ENCODE assay signal across 8 mouse cellular contexts in the genomic region with DNA sequence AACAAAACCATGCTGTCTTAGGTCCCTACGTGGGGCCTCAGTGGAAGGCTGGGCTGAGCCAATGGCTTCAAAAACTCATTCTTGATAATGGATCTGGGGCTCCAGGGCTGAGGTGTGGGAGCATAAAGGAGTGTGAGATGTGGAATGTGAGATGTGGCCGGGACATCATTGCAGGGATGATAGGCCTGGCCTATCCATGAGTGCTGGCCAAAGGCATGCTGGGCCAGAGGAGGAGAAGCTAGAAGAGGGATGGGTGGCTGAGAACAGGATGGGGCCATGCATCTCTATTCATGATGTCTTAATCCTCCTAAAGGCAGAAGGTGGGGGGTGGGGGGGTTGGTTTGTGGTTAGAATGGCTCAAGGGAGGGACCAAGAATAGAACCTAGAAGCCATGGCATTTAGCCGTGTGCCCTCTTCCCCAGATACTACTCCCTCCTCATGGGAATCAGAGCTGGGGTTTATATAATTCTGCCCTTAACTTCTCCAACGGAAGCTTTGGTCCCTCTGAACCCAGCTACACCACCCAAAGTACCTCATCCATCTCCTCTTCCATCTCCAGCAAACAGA. TPM values are rescaled to one million over a fixed set of nuclear protein-coding genes. Genes with fewer than 3 reads are reported as not detected.
DNase-seq lines count a peak whose midpoint lies in the region; ATAC-seq and TF ChIP-seq lines count a peak whose summit lies in the region.

No protein-coding gene starts in this region.

- TF ChIP-seq CTCF in cortical plate, adult 2 months (IDR thresholded peaks at IDR 0.05; ENCODE audit: extremely low read depth, insufficient read depth, low read length), result no peak
- TF ChIP-seq CTCF in hindbrain, postnatal 0 days (IDR thresholded peaks at IDR 0.05; ENCODE audit: low read depth), result no peak

- ATAC-seq in kidney, embryonic 16.5 days (ENCODE audit: low FRiP score, low TSS enrichment), result no peak
- ATAC-seq in hindbrain, postnatal 0 days, result no peak

- TF ChIP-seq POLR2A in cortical plate, adult 2 months (IDR thresholded peaks at IDR 0.05; ENCODE audit: extremely low read depth, insufficient read depth, low read length), result no peak
- TF ChIP-seq POLR2A in myocyte (IDR thresholded peaks at IDR 0.05; ENCODE audit: insufficient read length, low read depth), result peak; percentile 47

- H3K9me3 ChIP-seq in kidney, embryonic 16.5 days (ENCODE audit: low read length), result no peaks in the 10 kb centered on the region
- H3K9me3 ChIP-seq in hindbrain, postnatal 0 days (ENCODE audit: low read length), result no peaks in the 10 kb centered on the region

- peak overlapping the region; percentile 84 for H3K4me2 ChIP-seq in kidney, embryonic 16.5 days (replicated peaks; ENCODE audit: low read depth, low read length)
- peak overlapping the region; percentile 94 for H3K4me2 ChIP-seq in hindbrain, postnatal 0 days (ENCODE audit: low read depth, low read length)
- H3K4me2 ChIP-seq in myocyte (ENCODE audit: low read depth), result peak overlapping the region; percentile 89

- H3K4me3 ChIP-seq in kidney, embryonic 16.5 days (ENCODE audit: low read length), result peak overlapping the region; percentile 74
- peak overlapping the region; percentile 62 for H3K4me3 ChIP-seq in cortical plate, adult 2 months (ENCODE audit: insufficient read depth, low read length)
- H3K4me3 ChIP-seq in hindbrain, postnatal 0 days (ENCODE audit: low read length), result peak overlapping the region; percentile 56
- H3K4me3 ChIP-seq in myocyte, result peak overlapping the region; percentile 100

- H3K79me2 ChIP-seq in myocyte (ENCODE audit: control insufficient read depth, insufficient read depth), result peaks cover 38% of the 10 kb centered on the region

- H3ac ChIP-seq in myocyte (ENCODE audit: control insufficient read depth, insufficient read length), result peak overlapping the region; percentile 78

- intact Hi-C loops in gastrocnemius, postnatal 14 days (cut with DNase I; ENCODE audit: low total_unique reads), result no loop called here

- no peak for DNase-seq in kidney, adult 8-10 months
- no peak for DNase-seq in hindbrain, postnatal 0 days (ENCODE audit: low spot score)
- DNase-seq in layer of hippocampus, adult 9-11 months, result no peak
- no peak for DNase-seq in adrenal gland, adult 8-10 months
- no peak for DNase-seq in gastrocnemius, postnatal 14 days

- peaks cover 80% of the 10 kb centered on the region for H3K4me1 ChIP-seq in kidney, embryonic 16.5 days (ENCODE audit: insufficient read depth, low read length)
- H3K4me1 ChIP-seq in cortical plate, adult 2 months (ENCODE audit: control insufficient read depth, insufficient read depth, low read length), result no peaks in the 10 kb centered on the region; the same call in 1 of the 2 replicates
- H3K4me1 ChIP-seq in hindbrain, postnatal 0 days (ENCODE audit: insufficient read depth, low read length), result peaks cover 14% of the 10 kb centered on the region; the same call in 1 of the 2 replicates

- WGBS in kidney, embryonic 16.5 days, result 40% methylated on average over 4 of the region's 4 CpGs
- 85% methylated on average over 4 of the region's 4 CpGs for WGBS in hindbrain, postnatal 0 days

- H3K27me3 ChIP-seq in kidney, embryonic 16.5 days (ENCODE audit: insufficient read depth, low read length), result no peaks in the 10 kb centered on the region
- H3K27me3 ChIP-seq in hindbrain, postnatal 0 days (ENCODE audit: insufficient read depth, low read length), result no peaks in the 10 kb centered on the region
- H3K27me3 ChIP-seq in myocyte (ENCODE audit: control insufficient read depth, insufficient read depth, insufficient read length), result no peaks in the 10 kb centered on the region

- H3K27ac ChIP-seq in kidney, embryonic 16.5 days (ENCODE audit: low read length), result peak overlapping the region; percentile 85
- no peak overlapping the region for H3K27ac ChIP-seq in cortical plate, adult 2 months (ENCODE audit: insufficient read depth, low read length)
- H3K27ac ChIP-seq in hindbrain, postnatal 0 days, result no peak overlapping the region

- H3K36me3 ChIP-seq in kidney, embryonic 16.5 days (ENCODE audit: insufficient read depth, low read length), result peaks cover 15% of the 10 kb centered on the region; the same call in 1 of the 2 replicates
- H3K36me3 ChIP-seq in hindbrain, postnatal 0 days (ENCODE audit: insufficient read depth, low read length), result no peaks in the 10 kb centered on the region; the same call in 1 of the 2 replicates
- peaks cover 21% of the 10 kb centered on the region for H3K36me3 ChIP-seq in myocyte (ENCODE audit: control insufficient read depth, insufficient read depth)

- H3K9ac ChIP-seq in kidney, embryonic 16.5 days (replicated peaks; ENCODE audit: low read length), result peak overlapping the region; percentile 96
- no peak overlapping the region for H3K9ac ChIP-seq in hindbrain, postnatal 0 days (replicated peaks; ENCODE audit: low read length)

TF ChIP-seq in myocyte, 11 proteins besides CTCF, POLR2A, EP300 and RAD21:
- TF ChIP-seq TCF12 (IDR thresholded peaks at IDR 0.05; ENCODE audit: insufficient read depth, poor library complexity, severe bottlenecking), result no peak
- no peak for TF ChIP-seq REST (IDR thresholded peaks at IDR 0.05; ENCODE audit: insufficient read depth, insufficient read length)
- TF ChIP-seq CEBPB (IDR thresholded peaks at IDR 0.05; ENCODE audit: insufficient read depth, poor library complexity, severe bottlenecking), result no peak
- peak; percentile 71 for TF ChIP-seq POLR2AphosphoS2 (IDR thresholded peaks at IDR 0.05; ENCODE audit: insufficient read length, low read depth)

RNA-seq across cellular contexts. Expression of a gene that starts 1.5 kb away (rescaled TPM):
- polyA plus RNA-seq in kidney, embryonic 16.5 days (2015; fragmentation: Nextera tagmentation; extraction: Ambion mirVana), result 79.6 and 87.5 TPM in 2 replicates
- 55.8 and 57.3 TPM in 2 replicates for polyA plus RNA-seq in cortical plate, adult 2 months (2012; rRNA removed)
- total RNA-seq in hindbrain, postnatal 0 days (2014; rRNA removed), result 66.4 and 82.3 TPM in 2 replicates
- 51.1 and 51.5 TPM in 2 replicates for polyA plus RNA-seq in hindbrain, postnatal 0 days (2015; fragmentation: Nextera tagmentation; extraction: Ambion mirVana)
- polyA plus RNA-seq in myocyte (2012; fragmentation: generic; extraction: Trizol), result 317 TPM
- 10 to 100 TPM; 33.0 to 80.7 (median 38.4) TPM for total RNA-seq in adrenal gland, adult 8-10 months (2022)
- 10 to 100 TPM; 25.4 to 39.5 TPM for total RNA-seq in gastrocnemius, postnatal 14 days (2021)

RNA-seq across cellular contexts. Expression of a gene that starts 11.8 kb away (rescaled TPM):
- 21.9 and 23.5 TPM in 2 replicates for polyA plus RNA-seq in kidney, embryonic 16.5 days (2015; fragmentation: Nextera tagmentation; extraction: Ambion mirVana)
- 17.4 and 18.8 TPM in 2 replicates for polyA plus RNA-seq in cortical plate, adult 2 months (2012; rRNA removed)
- 1.3 and 2.4 TPM in 2 replicates for total RNA-seq in hindbrain, postnatal 0 days (2014; rRNA removed)
- 1.0 and 1.1 TPM in 2 replicates for polyA plus RNA-seq in hindbrain, postnatal 0 days (2015; fragmentation: Nextera tagmentation; extraction: Ambion mirVana)
- polyA plus RNA-seq in myocyte (2012; fragmentation: generic; extraction: Trizol), result 3,569 TPM
- under 1 TPM in 1 of 4 experiments, not detected in 3; 0.35 TPM for total RNA-seq in adrenal gland, adult 8-10 months (2022)
- total RNA-seq in gastrocnemius, postnatal 14 days (2021), result 100 to 1,000 TPM; 204 to 373 TPM

RNA-seq across cellular contexts. Expression of a gene that starts 47.5 kb away (rescaled TPM):
- polyA plus RNA-seq in kidney, embryonic 16.5 days (2015; fragmentation: Nextera tagmentation; extraction: Ambion mirVana), result 141 and 157 TPM in 2 replicates
- polyA plus RNA-seq in cortical plate, adult 2 months (2012; rRNA removed), result 346 and 369 TPM in 2 replicates
- 93.1 and 95.2 TPM in 2 replicates for total RNA-seq in hindbrain, postnatal 0 days (2014; rRNA removed)
- polyA plus RNA-seq in hindbrain, postnatal 0 days (2015; fragmentation: Nextera tagmentation; extraction: Ambion mirVana), result 33.0 and 35.2 TPM in 2 replicates
- 219 TPM for polyA plus RNA-seq in myocyte (2012; fragmentation: generic; extraction: Trizol)
- 100 to 1,000 TPM in 1 of 4 experiments, 10 to 100 TPM in 3; 92.3 to 122 (median 99.0) TPM for total RNA-seq in adrenal gland, adult 8-10 months (2022)
- 10 to 100 TPM; 40.6 to 53.4 TPM for total RNA-seq in gastrocnemius, postnatal 14 days (2021)

RNA-seq across cellular contexts. Expression of a gene that starts 51.0 kb away (rescaled TPM):
- 29.1 and 30.8 TPM in 2 replicates for polyA plus RNA-seq in kidney, embryonic 16.5 days (2015; fragmentation: Nextera tagmentation; extraction: Ambion mirVana)
- 2.9 and 3.0 TPM in 2 replicates for polyA plus RNA-seq in cortical plate, adult 2 months (2012; rRNA removed)
- 0.21 TPM in 1 of 2 replicates, not detected in the other for total RNA-seq in hindbrain, postnatal 0 days (2014; rRNA removed)
- 0.39 and 0.40 TPM in 2 replicates for polyA plus RNA-seq in hindbrain, postnatal 0 days (2015; fragmentation: Nextera tagmentation; extraction: Ambion mirVana)
- 0.46 TPM for polyA plus RNA-seq in myocyte (2012; fragmentation: generic; extraction: Trizol)
- under 1 TPM; 0.08 to 0.23 (median 0.18) TPM for total RNA-seq in adrenal gland, adult 8-10 months (2022)
- under 1 TPM; 0.16 to 0.22 TPM for total RNA-seq in gastrocnemius, postnatal 14 days (2021)

Comparison
In these comparisons a context has a peak if more than half of its experiments do, and no peak if none do; other contexts are left out.
1. RNA of a gene that starts 11.8 kb away (polyA plus RNA-seq): 3,569 TPM in myocyte (single experiment); 21.9 to 23.5 TPM in kidney, embryonic 16.5 days, 17.4 to 18.8 TPM in cortical plate, adult 2 months and 1.0 to 1.1 TPM in hindbrain, postnatal 0 days; every median in the first group is over 100 times any median in the second.
2. Peak in every context shown above with its lines, with median percentiles within 50 percentile points of each other: H3K4me2 ChIP-seq and H3K4me3 ChIP-seq.